Mouse (Mus musculus) ES-E14 (cell line): ENCODE results near the gene Krt10. TPM values are rescaled to one million over a fixed set of nuclear protein-coding genes. Genes with fewer than 3 reads are reported as not detected.

Source experiments
- DNase-seq: peaks from one replicate; pipeline ENCODE4 v3.0.0-alpha.2; 2013; ENCODE audit warnings: low read depth, low spot score
- H3K27ac ChIP-seq: 2 replicates; pipeline ENCODE4 v1.5.1; 2012; ENCODE audit warnings: low read depth, mild to moderate bottlenecking, low read length, moderate library complexity, mixed read lengths; ENCODE audit not compliant: poor library complexity, insufficient read depth, severe bottlenecking
- H3K36me3 ChIP-seq: 2 replicates; pipeline ENCODE4 v1.6.1; 2012; ENCODE audit warnings: mild to moderate bottlenecking, low read length, moderate library complexity, mixed read lengths; ENCODE audit not compliant: control insufficient read depth, poor library complexity, insufficient read depth, severe bottlenecking
- H3K4me1 ChIP-seq, 2 experiments: fragments of 150-350 bp in 1 of 2; sonication (generic) in 1 of 2; 2 replicates each; pipeline ENCODE4 v1.6.1; 2012; ENCODE audit warnings: low read length in 2 of 2, mild to moderate bottlenecking in 1 of 2, mixed read lengths in 1 of 2; ENCODE audit not compliant: control insufficient read depth in 2 of 2, insufficient read depth in 2 of 2, poor library complexity in 1 of 2
- H3K4me3 ChIP-seq, 2 experiments: fragments of 150-350 bp in 1 of 2; sonication (generic) in 1 of 2; 2 replicates each; pipeline ENCODE4 v1.5.1; 2012; ENCODE audit warnings: low read length in 2 of 2, low read depth in 1 of 2, mild to moderate bottlenecking in 1 of 2, mixed read lengths in 1 of 2; ENCODE audit not compliant: insufficient read depth in 1 of 2, poor library complexity in 1 of 2, severe bottlenecking in 1 of 2
- H3K9ac ChIP-seq: 2 replicates; pipeline ENCODE4 v1.6.1; 2012; ENCODE audit warnings: low read depth, mild to moderate bottlenecking, low read length, mixed read lengths; ENCODE audit not compliant: poor library complexity, insufficient read depth, severe bottlenecking
- H3K9me3 ChIP-seq: fragments of 150-350 bp; sonication (generic); 2 replicates; pipeline ENCODE4 v1.6.1; 2012; ENCODE audit warnings: low read depth, mild to moderate bottlenecking, low read length; ENCODE audit not compliant: control insufficient read depth, insufficient read depth
- CHD2 ChIP-seq: IDR thresholded peaks from 2 replicates; pipeline ENCODE4 v1.6.1; 2014; ENCODE audit warnings: mild to moderate bottlenecking, low read depth, low read length, inconsistent platforms
- HCFC1 ChIP-seq: IDR thresholded peaks from 2 replicates; pipeline ENCODE4 v1.6.1; 2012; ENCODE audit warnings: low read length, inconsistent platforms, borderline replicate concordance; ENCODE audit not compliant: insufficient read depth
- MAFK ChIP-seq: IDR thresholded peaks from 2 replicates; pipeline ENCODE4 v1.6.1; 2014; ENCODE audit warnings: mild to moderate bottlenecking, low read depth, low read length, inconsistent platforms; ENCODE audit not compliant: insufficient read depth
- ZC3H11A ChIP-seq: IDR thresholded peaks from 2 replicates; pipeline ENCODE4 v1.6.1; 2012; ENCODE audit warnings: low read depth, mild to moderate bottlenecking, inconsistent platforms, low read length, borderline replicate concordance
- ZNF384 ChIP-seq: IDR thresholded peaks from 2 replicates; pipeline ENCODE4 v1.6.1; 2012; ENCODE audit warnings: low read depth, low read length, inconsistent platforms
- in situ Hi-C, 2 experiments: fragments of 600-800 bp; cut with MboI; formaldehyde crosslinking; loops; one replicate each; pipeline ENCODE4 v1.15.1; 2025; ENCODE audit warnings: low sequenced_read_pairs in 2 of 2, inconsistent platforms in 1 of 2; ENCODE audit not compliant: unreplicated experiment in 2 of 2
- total RNA-seq: library from RNA; depleted of rRNA; stranded (reverse); fragments of 300-350 nt; gene quantifications from 2 replicates; pipeline ENCODE4 v1.2.3, GENCODE M21; 2012

The Krt10 gene
- total RNA-seq, 1 experiment, result 2.8 TPM

DNA sequence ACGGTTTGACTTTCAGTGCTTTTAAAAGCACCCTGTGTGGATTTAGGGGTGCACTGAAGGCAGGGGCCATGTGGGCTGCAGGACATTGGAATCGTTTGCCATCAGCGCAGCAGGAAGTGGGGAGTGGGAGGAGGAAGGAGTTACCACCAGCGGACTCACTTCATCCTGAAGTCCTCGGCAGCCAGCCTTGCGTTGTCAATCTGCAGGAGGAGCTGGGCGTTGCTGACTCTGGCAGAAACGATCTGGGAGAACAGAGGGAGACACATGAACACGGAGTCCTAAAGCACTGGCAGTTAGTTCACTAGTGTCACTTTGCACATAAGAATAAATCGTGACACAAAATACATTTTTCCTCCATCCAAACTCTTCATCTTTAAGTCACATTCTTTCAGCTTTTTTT is 31.4 kb upstream of the Krt10 start:
- TF ChIP-seq ZNF384 (peak; percentile 42; the same call in 1 of the 2 replicates), ZC3H11A (no peak)
- no peak overlapping the region for H3K9ac ChIP-seq
- H3K27ac ChIP-seq, result no peak overlapping the region
- in situ Hi-C loops, result no loop called here
- H3K4me3 ChIP-seq, result no peak overlapping the region
- H3K36me3 ChIP-seq, result no peaks in the 10 kb centered on the region
- no peaks in the 10 kb centered on the region for H3K4me1 ChIP-seq
- no peaks in the 10 kb centered on the region for H3K9me3 ChIP-seq
- no peak for DNase-seq

DNA sequence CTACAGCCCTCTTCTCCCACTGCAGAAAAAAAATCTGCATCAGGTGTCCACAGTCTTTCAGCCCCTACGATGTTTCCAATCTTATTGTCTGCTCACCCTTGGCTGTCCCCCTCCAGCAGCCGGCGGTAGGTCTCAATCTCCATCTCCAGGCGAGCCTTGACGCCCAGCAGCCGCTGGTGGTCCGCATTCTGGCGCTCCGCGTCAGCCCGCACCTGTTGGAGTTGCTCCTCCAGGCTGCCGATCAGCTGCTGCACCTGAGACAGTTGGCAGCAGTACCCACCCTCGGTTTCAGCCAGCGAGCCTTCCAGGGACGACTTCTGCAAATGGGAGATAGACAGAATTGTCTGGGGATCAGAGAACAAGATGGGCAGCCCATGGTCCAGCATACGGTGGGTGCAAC is 28.7 kb upstream of the Krt10 start:
- DNase-seq, result no peak
- in situ Hi-C loops, result no loop called here
- Histone ChIP-seq H3K9ac (no peak overlapping the region), H3K36me3 (no peaks in the 10 kb centered on the region), H3K9me3 (no peaks in the 10 kb centered on the region), H3K27ac (no peak overlapping the region), H3K4me1 (no peaks in the 10 kb centered on the region), H3K4me3 (no peak overlapping the region)
- no peak for TF ChIP-seq ZC3H11A
- TF ChIP-seq MAFK, result no peak
- TF ChIP-seq CHD2, result no peak
- no peak for TF ChIP-seq ZNF384
- no peak for TF ChIP-seq HCFC1

DNA sequence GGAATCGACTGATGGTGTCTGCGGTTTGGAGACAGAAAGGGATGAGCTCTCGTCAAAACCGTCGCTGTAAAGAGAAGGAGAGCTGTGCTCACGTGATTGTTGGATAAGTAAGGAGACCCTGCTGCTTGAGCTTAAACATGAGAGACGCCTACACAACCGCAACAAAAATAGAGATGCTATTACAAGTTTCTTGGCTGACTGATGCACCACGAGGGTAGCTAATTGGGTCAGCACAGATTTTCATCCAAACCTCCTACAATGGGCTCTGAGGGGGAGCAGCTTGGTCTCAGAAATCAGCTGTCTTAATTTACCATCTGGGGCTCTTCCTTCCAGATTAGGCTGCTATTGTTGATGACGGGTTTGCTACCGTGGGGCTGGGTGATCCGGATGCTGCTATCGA is 27.7 kb upstream of the Krt10 start:
- no peaks in the 10 kb centered on the region for H3K36me3 ChIP-seq
- H3K27ac ChIP-seq, result no peak overlapping the region
- in situ Hi-C loops, result no loop called here
- H3K4me3 ChIP-seq, result no peak overlapping the region
- H3K4me1 ChIP-seq, result no peaks in the 10 kb centered on the region
- no peaks in the 10 kb centered on the region for H3K9me3 ChIP-seq
- no peak for DNase-seq
- H3K9ac ChIP-seq, result no peak overlapping the region
- TF ChIP-seq ZC3H11A (no peak), CHD2 (no peak), MAFK (no peak), HCFC1 (no peak), ZNF384 (no peak)

DNA sequence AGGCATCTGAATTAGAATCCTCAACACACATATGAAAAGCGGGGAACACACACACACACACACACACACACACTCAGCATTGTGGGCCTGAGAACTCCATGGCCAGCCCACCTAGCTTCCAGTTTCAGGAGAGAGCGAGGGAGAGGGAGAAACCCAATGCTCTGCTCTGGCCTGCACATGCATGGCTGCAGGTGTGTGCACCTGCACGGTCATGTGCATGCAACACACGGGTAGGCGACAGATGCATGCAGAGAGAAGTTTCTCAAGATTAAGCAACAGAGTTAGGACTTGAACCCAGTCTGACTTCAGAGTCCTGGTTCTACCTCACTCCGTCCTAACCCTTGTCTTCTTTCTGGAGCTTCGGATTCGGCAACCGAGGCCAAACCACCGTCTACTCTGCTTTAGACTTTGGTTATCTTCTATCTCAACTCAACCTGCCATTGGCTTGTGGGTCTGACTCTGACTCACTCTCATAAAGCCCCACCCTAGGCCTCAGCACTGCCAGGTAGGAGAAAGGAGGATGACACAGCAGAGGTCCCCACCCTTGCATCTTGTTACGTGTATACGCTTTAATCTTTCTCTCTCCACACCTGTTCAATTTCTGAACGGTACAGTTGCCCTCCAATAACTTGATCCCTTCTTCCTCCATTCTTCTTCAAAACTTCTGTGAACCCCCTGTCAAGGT is 25.4 kb upstream of the Krt10 start:
- Histone ChIP-seq H3K4me3 (no peak overlapping the region), H3K9ac (no peak overlapping the region), H3K27ac (no peak overlapping the region), H3K4me1 (no peaks in the 10 kb centered on the region), H3K9me3 (no peaks in the 10 kb centered on the region), H3K36me3 (no peaks in the 10 kb centered on the region)
- DNase-seq, result no peak
- TF ChIP-seq ZNF384, result no peak
- no peak for TF ChIP-seq HCFC1
- no peak for TF ChIP-seq MAFK
- TF ChIP-seq ZC3H11A, result no peak
- TF ChIP-seq CHD2, result no peak
- in situ Hi-C loops, result no loop called here

DNA sequence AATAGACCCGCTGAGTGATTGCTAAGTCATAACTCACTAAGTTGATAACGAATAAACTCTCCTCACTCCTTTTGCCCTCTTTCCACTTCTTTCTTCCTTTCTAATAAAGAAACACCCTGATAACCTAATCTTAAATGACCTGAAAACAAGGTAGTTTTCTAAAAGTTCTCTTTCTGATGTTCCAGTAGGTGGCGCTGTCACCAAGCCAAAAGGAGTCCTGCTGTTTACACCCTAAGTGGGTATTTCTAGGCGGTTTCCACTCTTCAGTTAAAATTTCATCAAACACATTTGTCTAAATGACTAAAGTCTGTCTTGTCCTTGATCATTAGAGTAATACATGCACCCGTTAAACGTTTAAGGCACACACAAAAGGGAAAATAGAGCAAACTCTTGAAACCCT is 24.1 kb upstream of the Krt10 start:
- H3K4me1 ChIP-seq, result no peaks in the 10 kb centered on the region
- no peak overlapping the region for H3K27ac ChIP-seq
- peak; percentile 40 for DNase-seq
- H3K9ac ChIP-seq, result no peak overlapping the region
- no peak overlapping the region for H3K4me3 ChIP-seq
- TF ChIP-seq ZC3H11A, result peak; percentile 60; the same call in 1 of the 2 replicates
- no peak for TF ChIP-seq HCFC1
- H3K9me3 ChIP-seq, result no peaks in the 10 kb centered on the region
- no peaks in the 10 kb centered on the region for H3K36me3 ChIP-seq
- in situ Hi-C loops, result no loop called here
